Mouse (Mus musculus) granulocyte monocyte progenitor cell, adult 5-6 weeks (primary cell): ENCODE measurements around the gene Klk1b24. TPM values are rescaled to one million over a fixed set of nuclear protein-coding genes. Genes with fewer than 3 reads are reported as not detected.
"Not testable (repeated sequence)": the region's sequence is repeated elsewhere in the genome, so short reads cannot be mapped to it uniquely, and the experiment has no call there.

ENCODE experiments used
- ATAC-seq: replicated peaks from 2 replicates; pipeline ENCODE4 v1.8.0; 2016; ENCODE audit warnings: mild to moderate bottlenecking, moderate TSS enrichment, inconsistent platforms; ENCODE audit not compliant: poor library complexity, severe bottlenecking
- total RNA-seq, 2 experiments: library from RNA; stranded (forward) in 1 of 2; stranded (reverse) in 1 of 2; fragments of 200-712, 200-1000 nt in 1 of 2; fragments of >200 nt in 1 of 2; fragmentation: Nextera tagmentation in 1 of 2; gene quantifications; 2 replicates each; pipeline ENCODE4 v1.2.3; 2014 to 2017

The Klk1b24 gene
- total RNA-seq (2014; fragmentation: Nextera tagmentation) (not detected in 2 replicates), total RNA-seq (2017) (not detected in 2 replicates)

GRCm38 (mm10) chr7:44187936-44188335, at the start of gene Klk1b24:
Klk1b24 (plus strand) TSS chr7:44188236.
- ATAC-seq: not testable (repeated sequence)

- no peak for ATAC-seq
Measured at GRCm38 (mm10) chr7:44179299-44180045, 8.6 kb upstream of the Klk1b24 start.

- not testable (repeated sequence) for ATAC-seq
Measured at GRCm38 (mm10) chr7:44186516-44186915, 1.5 kb upstream of the Klk1b24 start.

GRCm38 (mm10) chr7:44193466-44193865, 5.4 kb downstream of the Klk1b24 start:
- not testable (repeated sequence) for ATAC-seq

GRCm38 (mm10) chr7:44197891-44198290, 9.9 kb downstream of the Klk1b24 start, which contains the start of gene Klk1b3:
Klk1b3 (plus strand) TSS chr7:44198191.
- ATAC-seq: no peak

- ATAC-seq: not testable (repeated sequence)
Measured at GRCm38 (mm10) chr7:44207135-44207534, 19.1 kb downstream of the Klk1b24 start, which contains the start of gene Klk1b4. Klk1b4 (plus strand) TSS chr7:44207435.

GRCm38 (mm10) chr7:44208307-44208706, 20.3 kb downstream of the Klk1b24 start:
- no peak for ATAC-seq

- no peak for ATAC-seq
Measured at GRCm38 (mm10) chr7:44215645-44216044, 27.6 kb downstream of the Klk1b24 start, which contains the start of gene Klk1b5. Klk1b5 (plus strand) TSS chr7:44215945.

GRCm38 (mm10) chr7:44221601-44222000, 33.6 kb downstream of the Klk1b24 start:
- ATAC-seq: not testable (repeated sequence)

GRCm38 (mm10) chr7:44222335-44222734, 34.3 kb downstream of the Klk1b24 start:
- ATAC-seq: not testable (repeated sequence)

GRCm38 (mm10) chr7:44225076-44225475, 37.0 kb downstream of the Klk1b24 start, which contains the start of gene Klk1:
Klk1 (plus strand) TSS chr7:44225360.
- ATAC-seq: no peak

- no peak for ATAC-seq
Measured at GRCm38 (mm10) chr7:44235909-44236308, 47.9 kb downstream of the Klk1b24 start, which contains the start of gene Gm36864. Gm36864 (plus strand) TSS chr7:44236177.

- no peak for ATAC-seq
Measured at GRCm38 (mm10) chr7:44239913-44240312, 51.9 kb downstream of the Klk1b24 start.

GRCm38 (mm10) chr7:44240712-44241111, 52.7 kb downstream of the Klk1b24 start:
- ATAC-seq: no peak

- ATAC-seq: no peak
Measured at GRCm38 (mm10) chr7:44241163-44241562, 53.1 kb downstream of the Klk1b24 start.

Other genes starting within 250 kb of the Klk1b24 start
- not detected in 2 replicates for gene Klk1b8, start 237.6 kb upstream of the Klk1b24 start, total RNA-seq (2014; fragmentation: Nextera tagmentation)
- gene Klk1b8, start 237.6 kb upstream of the Klk1b24 start, total RNA-seq (2017): not detected in 2 replicates
- not detected in 2 replicates for gene Klk1b1, start 221.5 kb upstream of the Klk1b24 start, total RNA-seq (2014; fragmentation: Nextera tagmentation)
- not detected in 2 replicates for gene Klk1b1, start 221.5 kb upstream of the Klk1b24 start, total RNA-seq (2017)
- gene Klk1b9, start 212.2 kb upstream of the Klk1b24 start, total RNA-seq (2014; fragmentation: Nextera tagmentation): not detected in 2 replicates
- not detected in 2 replicates for gene Klk1b9, start 212.2 kb upstream of the Klk1b24 start, total RNA-seq (2017)
- gene Klk1b11, start 192.4 kb upstream of the Klk1b24 start, total RNA-seq (2014; fragmentation: Nextera tagmentation): not detected in 2 replicates
- not detected in 2 replicates for gene Klk1b11, start 192.4 kb upstream of the Klk1b24 start, total RNA-seq (2017)
- gene Klk1b26, start 176.1 kb upstream of the Klk1b24 start, total RNA-seq (2014; fragmentation: Nextera tagmentation): not detected in 2 replicates
- not detected in 2 replicates for gene Klk1b26, start 176.1 kb upstream of the Klk1b24 start, total RNA-seq (2017)
- gene Klk1b27, start 135.9 kb upstream of the Klk1b24 start, total RNA-seq (2014; fragmentation: Nextera tagmentation): not detected in 2 replicates
- not detected in 2 replicates for gene Klk1b27, start 135.9 kb upstream of the Klk1b24 start, total RNA-seq (2017)
- not detected in 2 replicates for gene Klk1b21, start 85.9 kb upstream of the Klk1b24 start, total RNA-seq (2014; fragmentation: Nextera tagmentation)
- not detected in 2 replicates for gene Klk1b21, start 85.9 kb upstream of the Klk1b24 start, total RNA-seq (2017)
- not detected in 2 replicates for gene Klk1b22, start 75.6 kb upstream of the Klk1b24 start, total RNA-seq (2014; fragmentation: Nextera tagmentation)
- gene Klk1b22, start 75.6 kb upstream of the Klk1b24 start, total RNA-seq (2017): not detected in 2 replicates
- gene Klk1b16, start 51.5 kb upstream of the Klk1b24 start, total RNA-seq (2014; fragmentation: Nextera tagmentation): not detected in 2 replicates
- gene Klk1b16, start 51.5 kb upstream of the Klk1b24 start, total RNA-seq (2017): not detected in 2 replicates
- not detected in 2 replicates for gene Klk1b3, start 10.0 kb downstream of the Klk1b24 start, total RNA-seq (2014; fragmentation: Nextera tagmentation)
- not detected in 2 replicates for gene Klk1b3, start 10.0 kb downstream of the Klk1b24 start, total RNA-seq (2017)
- gene Klk1b4, start 19.2 kb downstream of the Klk1b24 start, total RNA-seq (2014; fragmentation: Nextera tagmentation): not detected in 2 replicates
- gene Klk1b4, start 19.2 kb downstream of the Klk1b24 start, total RNA-seq (2017): not detected in 2 replicates
- gene Klk1b5, start 27.7 kb downstream of the Klk1b24 start, total RNA-seq (2014; fragmentation: Nextera tagmentation): not detected in 2 replicates
- not detected in 2 replicates for gene Klk1b5, start 27.7 kb downstream of the Klk1b24 start, total RNA-seq (2017)
- not detected in 2 replicates for gene Klk1, start 37.1 kb downstream of the Klk1b24 start, total RNA-seq (2014; fragmentation: Nextera tagmentation)
- not detected in 2 replicates for gene Klk1, start 37.1 kb downstream of the Klk1b24 start, total RNA-seq (2017)
- not detected in 2 replicates for gene Gm36864, start 47.9 kb downstream of the Klk1b24 start, total RNA-seq (2014; fragmentation: Nextera tagmentation)
- gene Gm36864, start 47.9 kb downstream of the Klk1b24 start, total RNA-seq (2017): not detected in 2 replicates
- gene 1700028J19Rik, start 58.5 kb downstream of the Klk1b24 start, total RNA-seq (2014; fragmentation: Nextera tagmentation): 1.2 TPM in 1 of 2 replicates, not detected in the other
- 0.67 TPM in 1 of 2 replicates, not detected in the other for gene 1700028J19Rik, start 58.5 kb downstream of the Klk1b24 start, total RNA-seq (2017)
- 95.5 and 132 TPM in 2 replicates for gene 2410002F23Rik, start 58.5 kb downstream of the Klk1b24 start, total RNA-seq (2014; fragmentation: Nextera tagmentation)
- gene 2410002F23Rik, start 58.5 kb downstream of the Klk1b24 start, total RNA-seq (2017): 63.5 and 86.2 TPM in 2 replicates
- not detected in 2 replicates for gene Acp4, start 69.1 kb downstream of the Klk1b24 start, total RNA-seq (2014; fragmentation: Nextera tagmentation)
- 0.26 TPM in 1 of 2 replicates, not detected in the other for gene Acp4, start 69.1 kb downstream of the Klk1b24 start, total RNA-seq (2017)
- not detected in 2 replicates for gene Gm15517, start 73.2 kb downstream of the Klk1b24 start, total RNA-seq (2014; fragmentation: Nextera tagmentation)
- not detected in 2 replicates for gene Gm15517, start 73.2 kb downstream of the Klk1b24 start, total RNA-seq (2017)
- gene Clec11a, start 118.7 kb downstream of the Klk1b24 start, total RNA-seq (2014; fragmentation: Nextera tagmentation): 2.5 and 3.7 TPM in 2 replicates
- 4.4 and 4.8 TPM in 2 replicates for gene Clec11a, start 118.7 kb downstream of the Klk1b24 start, total RNA-seq (2017)
- not detected in 2 replicates for gene Shank1, start 122.0 kb downstream of the Klk1b24 start, total RNA-seq (2014; fragmentation: Nextera tagmentation)
- not detected in 2 replicates for gene Shank1, start 122.0 kb downstream of the Klk1b24 start, total RNA-seq (2017)
- gene Syt3, start 195.9 kb downstream of the Klk1b24 start, total RNA-seq (2014; fragmentation: Nextera tagmentation): 1.1 TPM in 1 of 2 replicates, not detected in the other
- gene Syt3, start 195.9 kb downstream of the Klk1b24 start, total RNA-seq (2017): 0.15 TPM in 1 of 2 replicates, not detected in the other
- 4.1 TPM in 1 of 2 replicates, not detected in the other for gene 1700008O03Rik, start 197.6 kb downstream of the Klk1b24 start, total RNA-seq (2014; fragmentation: Nextera tagmentation)
- gene 1700008O03Rik, start 197.6 kb downstream of the Klk1b24 start, total RNA-seq (2017): 1.8 and 2.4 TPM in 2 replicates
- gene Lrrc4b, start 240.8 kb downstream of the Klk1b24 start, total RNA-seq (2014; fragmentation: Nextera tagmentation): not detected in 2 replicates
- not detected in 2 replicates for gene Lrrc4b, start 240.8 kb downstream of the Klk1b24 start, total RNA-seq (2017)